Mouse (Mus musculus) CD4-positive, CD25-positive, alpha-beta regulatory T cell, adult 4 months (primary cell): ENCODE measurements around the gene Efcab2. TPM values are rescaled to one million over a fixed set of nuclear protein-coding genes. Genes with fewer than 3 reads are reported as not detected.
"Not testable (repeated sequence)": the region's sequence is repeated elsewhere in the genome, so short reads cannot be mapped to it uniquely, and the experiment has no call there.

Experiments used
- ATAC-seq: one replicate; pipeline ENCODE4 v1.8.0; 2017
- polyA plus RNA-seq, 2 experiments: library from polyadenylated mRNA; unstranded; fragments of 100-300 nt; shearing (Covaris generic); gene quantifications; one replicate each; pipeline ENCODE4 v1.2.1; 2017

The Efcab2 gene
- polyA plus RNA-seq, 2 experiments from 2014 or later: 3.7 to 8.2 TPM

DNA sequence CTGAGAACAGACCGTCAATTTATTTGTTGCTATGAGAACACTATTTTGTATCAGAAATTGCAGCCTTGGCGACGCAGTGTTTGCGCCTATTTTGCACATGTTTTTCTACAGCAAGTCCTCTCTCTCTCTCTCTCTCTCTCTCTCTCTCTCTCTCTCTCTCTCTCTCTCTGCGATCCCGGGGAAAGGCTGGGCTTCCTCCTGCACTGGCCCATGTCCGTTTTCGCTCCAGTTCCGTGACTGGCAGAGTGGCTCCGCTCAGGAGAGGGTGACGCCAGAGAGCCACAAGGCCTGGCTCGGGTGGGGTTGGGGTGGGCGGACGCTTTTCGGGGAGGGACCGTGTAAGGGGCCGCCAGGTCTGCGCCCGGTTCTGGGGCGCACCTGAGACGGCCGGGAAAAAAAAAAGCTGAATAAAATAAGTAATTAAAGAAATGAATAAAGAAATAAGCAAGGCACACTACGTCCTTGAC is 407 bp upstream of the Efcab2 start:
- ATAC-seq: peak; percentile 45

- peak; percentile 19 for ATAC-seq
Observed at GRCm38 (mm10) chr1:178406765-178407645, 1.1 kb downstream of the Efcab2 start.

GRCm38 (mm10) chr1:178407651-178408050 is 1.8 kb downstream of the Efcab2 start:
- ATAC-seq: no peak

- ATAC-seq: no peak
Observed at GRCm38 (mm10) chr1:178408901-178409361, 3.0 kb downstream of the Efcab2 start.

- not testable (repeated sequence) for ATAC-seq
Observed at GRCm38 (mm10) chr1:178413367-178413766, 7.5 kb downstream of the Efcab2 start.

GRCm38 (mm10) chr1:178419608-178420007 is 13.7 kb downstream of the Efcab2 start:
- no peak for ATAC-seq

DNA sequence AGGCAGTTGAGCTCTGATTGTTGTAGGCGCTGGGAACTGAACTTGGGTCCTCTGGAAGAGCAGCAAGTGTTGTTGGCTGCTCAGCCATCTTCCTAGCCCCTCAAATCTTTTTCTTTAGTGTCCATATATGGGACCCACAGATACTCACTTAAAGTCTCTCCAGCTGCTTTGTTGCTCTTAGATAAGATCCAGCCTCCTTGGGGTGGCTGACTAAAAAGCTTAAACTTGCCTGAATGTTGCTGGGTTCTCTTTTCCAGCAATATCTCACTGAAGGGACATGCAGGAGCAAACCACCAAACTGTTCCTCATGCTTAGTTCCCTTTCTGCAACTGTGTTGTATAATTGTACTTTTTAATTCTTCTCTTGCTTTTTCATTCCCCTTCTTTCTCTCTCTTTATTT is 17.8 kb downstream of the Efcab2 start:
- ATAC-seq: no peak

DNA sequence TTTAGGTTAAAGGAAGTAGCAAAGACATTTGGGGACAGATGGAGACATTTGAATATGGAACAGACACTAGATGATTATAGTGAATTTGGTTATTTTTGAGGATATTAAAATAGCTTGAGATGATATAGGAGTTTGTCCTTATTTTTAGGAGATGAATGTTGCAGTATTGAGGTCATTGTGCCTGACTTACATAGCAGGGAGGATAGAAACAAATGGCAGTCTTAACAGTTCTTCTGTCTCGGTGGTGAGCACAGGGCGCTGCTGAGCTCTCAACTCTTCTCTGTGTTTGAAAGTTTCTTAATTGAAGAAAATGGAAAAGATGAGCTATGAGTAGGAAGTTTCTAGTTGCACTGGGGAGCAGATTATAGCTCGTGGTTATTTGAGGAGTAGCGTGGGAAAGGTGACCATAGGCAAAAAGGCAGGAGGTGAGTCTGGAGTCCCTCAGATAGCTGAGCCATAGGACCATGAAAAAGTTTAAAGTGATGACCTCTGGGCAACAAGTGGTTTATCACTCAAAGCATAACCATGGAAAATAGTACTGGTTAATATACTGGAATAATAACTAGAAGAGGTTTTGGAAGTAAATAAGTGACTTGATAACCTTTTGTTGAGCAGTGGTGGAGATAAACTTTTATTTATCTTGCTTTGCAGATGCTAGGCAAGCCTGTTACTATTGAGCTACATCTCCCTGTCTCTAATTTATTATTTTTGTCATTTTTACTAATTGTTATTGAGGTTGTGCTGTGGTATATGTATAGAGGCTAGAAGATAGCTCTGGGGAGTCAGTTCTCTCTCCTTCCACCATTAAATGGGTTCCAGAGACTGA is 25.9 kb downstream of the Efcab2 start:
- no peak for ATAC-seq

DNA sequence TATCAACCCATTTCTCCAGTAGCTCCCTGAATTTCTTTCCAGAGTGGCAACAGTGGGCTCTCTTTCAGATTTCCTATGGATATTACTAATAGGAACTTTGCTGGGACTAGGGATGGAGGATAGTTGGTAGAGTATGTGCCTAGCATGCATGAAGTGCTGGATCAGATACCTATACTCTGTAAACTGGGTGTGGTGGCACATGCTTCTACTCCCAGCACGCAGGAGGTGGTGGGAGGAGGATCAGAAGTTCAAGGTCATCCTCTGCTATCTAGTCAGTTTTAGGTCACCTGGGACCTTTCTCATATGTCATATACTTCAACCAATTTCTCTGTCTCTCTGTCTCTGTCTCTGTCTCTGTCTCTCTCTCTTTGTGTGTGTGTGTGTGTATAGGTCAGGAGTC is 27.7 kb downstream of the Efcab2 start:
- ATAC-seq: no peak

GRCm38 (mm10) chr1:178444407-178444806 is 38.5 kb downstream of the Efcab2 start:
- ATAC-seq: no peak

- ATAC-seq: no peak
Observed at GRCm38 (mm10) chr1:178447036-178447435, 41.2 kb downstream of the Efcab2 start.

DNA sequence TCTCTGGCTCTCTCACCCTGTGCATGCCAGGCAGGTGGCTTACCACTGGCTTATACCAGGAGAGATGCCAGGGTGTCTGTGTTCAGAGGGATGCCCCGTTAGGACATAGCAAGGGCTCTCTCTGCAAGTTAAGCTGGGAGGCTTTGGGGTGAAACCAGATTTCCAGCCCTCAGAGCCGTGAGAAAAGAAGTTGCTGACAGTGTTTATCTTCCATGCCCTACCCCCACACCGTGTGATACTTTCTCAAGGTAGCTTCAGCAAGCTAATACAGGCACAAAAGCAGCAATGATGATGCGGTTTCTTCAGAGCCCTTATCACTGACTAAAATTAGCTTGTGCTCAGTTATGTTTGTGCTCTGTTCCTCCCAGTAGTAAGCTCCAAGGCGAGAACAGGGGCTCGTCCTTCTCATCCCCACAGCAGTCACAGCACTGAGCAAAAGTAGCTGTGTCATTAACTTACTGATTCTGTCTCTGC is 42.4 kb downstream of the Efcab2 start:
- no peak for ATAC-seq

GRCm38 (mm10) chr1:178449172-178449571 is 43.3 kb downstream of the Efcab2 start:
- ATAC-seq: peak; percentile 88

GRCm38 (mm10) chr1:178449933-178450332 is 44.0 kb downstream of the Efcab2 start:
- ATAC-seq: no peak

DNA sequence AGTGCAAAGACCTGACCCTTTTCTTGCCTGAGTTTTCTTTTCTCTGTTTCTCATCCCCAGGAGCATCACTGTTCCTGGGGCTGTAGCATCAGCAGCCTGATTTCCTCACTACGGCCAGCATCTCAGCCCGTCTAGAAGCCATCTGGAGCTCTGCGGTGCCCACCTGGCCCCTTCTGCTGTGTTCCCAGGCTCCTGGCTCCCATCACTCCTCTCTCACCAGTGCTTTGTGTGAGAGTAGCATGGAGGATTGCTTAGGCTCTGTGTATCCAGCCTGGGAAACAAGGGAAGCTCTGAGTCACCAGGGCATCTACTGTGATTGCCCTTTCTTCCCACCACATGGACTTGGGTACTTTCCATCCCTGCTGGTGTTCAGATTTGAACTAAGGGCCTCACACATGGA is 48.2 kb downstream of the Efcab2 start:
- ATAC-seq: no peak

DNA sequence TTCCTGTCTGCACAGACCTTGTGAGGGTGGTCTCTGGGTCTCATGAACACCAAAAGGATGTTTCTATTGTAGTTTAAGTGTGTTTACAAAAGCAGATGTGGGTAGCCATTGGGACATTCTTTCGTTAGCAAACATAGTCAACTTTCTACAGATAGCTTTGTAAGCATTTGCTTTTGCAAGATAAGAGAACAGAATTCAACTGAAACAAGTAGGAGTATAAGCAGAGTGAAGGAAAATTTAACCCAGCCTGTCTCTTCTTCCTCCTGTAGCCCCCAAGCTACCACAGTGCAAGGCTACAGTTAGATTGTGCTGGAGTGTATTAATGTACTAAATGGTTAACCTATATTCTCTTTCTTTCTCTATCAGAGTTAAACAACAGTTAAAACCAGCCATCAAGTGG is 49.2 kb downstream of the Efcab2 start:
- ATAC-seq: no peak

DNA sequence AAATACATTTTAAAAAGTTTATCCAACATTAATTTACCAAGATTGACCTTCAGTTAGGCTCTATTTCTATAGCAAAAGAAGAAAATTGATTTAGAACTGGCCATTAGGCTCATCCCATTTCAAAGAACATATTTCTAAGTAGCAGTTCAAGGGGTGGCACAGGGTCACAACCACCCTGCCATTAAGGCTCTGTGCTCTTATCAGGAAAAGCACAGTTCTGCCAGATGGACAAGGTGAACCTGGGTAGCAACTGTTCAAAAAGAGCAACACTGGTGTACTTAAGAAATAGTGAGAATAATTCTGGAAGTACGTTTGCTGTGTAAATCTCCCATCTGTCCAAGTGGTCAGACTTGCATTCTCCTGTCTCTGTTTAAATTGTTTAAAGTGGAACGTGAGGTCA is 52.1 kb downstream of the Efcab2 start:
- no peak for ATAC-seq

DNA sequence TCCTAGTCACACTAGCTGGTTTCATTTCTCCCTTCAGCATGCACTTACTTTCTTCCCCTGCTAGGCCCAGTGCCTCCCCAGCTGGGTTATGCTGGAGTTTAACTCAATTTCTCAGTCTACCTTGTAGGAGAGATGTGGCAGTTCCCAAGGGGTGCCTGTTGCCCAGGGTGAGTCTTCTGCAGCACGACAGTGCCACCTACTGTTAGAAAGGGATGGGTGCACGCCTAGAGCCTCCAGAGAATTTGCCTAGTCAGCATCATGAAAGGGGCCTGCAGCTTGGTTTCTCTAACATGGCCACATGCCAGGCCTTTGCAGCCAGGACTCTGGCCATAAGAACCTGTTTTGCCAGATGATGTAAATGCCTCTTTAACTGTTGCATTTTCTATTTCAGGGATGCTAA is 57.8 kb downstream of the Efcab2 start:
- peak; percentile 98 for ATAC-seq

GRCm38 (mm10) chr1:178464140-178464539 is 58.3 kb downstream of the Efcab2 start:
- ATAC-seq: no peak

GRCm38 (mm10) chr1:178467594-178467993 is 61.7 kb downstream of the Efcab2 start:
- no peak for ATAC-seq

DNA sequence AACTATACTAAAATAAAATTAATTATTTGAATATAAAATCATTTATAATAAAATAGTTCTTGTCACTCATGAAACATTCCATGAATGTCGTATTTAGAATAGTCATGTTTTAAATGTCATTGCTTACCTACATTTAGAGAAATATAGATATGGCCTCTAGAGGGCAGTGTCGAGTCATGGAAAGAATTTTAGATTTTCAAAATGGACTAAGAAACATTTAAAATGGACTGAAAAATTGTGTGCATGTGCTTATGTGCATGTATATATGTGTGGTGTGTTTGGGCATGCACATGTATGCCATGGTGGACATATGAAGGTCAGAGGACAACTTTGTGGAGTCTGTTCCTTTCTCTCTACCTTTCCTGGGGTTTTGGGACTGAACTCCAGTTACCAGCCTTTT is 62.4 kb downstream of the Efcab2 start:
- peak; percentile 37 for ATAC-seq

DNA sequence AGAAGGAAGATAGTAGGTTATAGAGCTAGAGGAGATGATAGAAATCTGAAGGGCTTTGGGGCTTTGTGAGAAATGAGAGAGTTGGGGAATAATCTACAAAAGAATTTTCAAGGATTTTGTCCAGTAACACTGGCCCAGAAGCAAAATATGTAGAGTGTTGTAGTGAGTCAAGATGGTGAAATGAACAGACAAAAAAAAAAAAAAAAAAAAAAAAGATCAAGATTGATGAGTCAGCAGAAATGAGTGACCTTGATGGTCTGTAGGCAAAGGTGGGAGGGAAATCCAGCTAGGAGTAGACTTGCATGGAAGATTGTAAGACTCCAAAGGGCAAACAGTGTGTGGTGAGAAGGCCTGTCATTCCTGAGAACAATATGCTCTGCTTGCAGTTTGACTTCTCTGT is 78.0 kb downstream of the Efcab2 start:
- no peak for ATAC-seq

DNA sequence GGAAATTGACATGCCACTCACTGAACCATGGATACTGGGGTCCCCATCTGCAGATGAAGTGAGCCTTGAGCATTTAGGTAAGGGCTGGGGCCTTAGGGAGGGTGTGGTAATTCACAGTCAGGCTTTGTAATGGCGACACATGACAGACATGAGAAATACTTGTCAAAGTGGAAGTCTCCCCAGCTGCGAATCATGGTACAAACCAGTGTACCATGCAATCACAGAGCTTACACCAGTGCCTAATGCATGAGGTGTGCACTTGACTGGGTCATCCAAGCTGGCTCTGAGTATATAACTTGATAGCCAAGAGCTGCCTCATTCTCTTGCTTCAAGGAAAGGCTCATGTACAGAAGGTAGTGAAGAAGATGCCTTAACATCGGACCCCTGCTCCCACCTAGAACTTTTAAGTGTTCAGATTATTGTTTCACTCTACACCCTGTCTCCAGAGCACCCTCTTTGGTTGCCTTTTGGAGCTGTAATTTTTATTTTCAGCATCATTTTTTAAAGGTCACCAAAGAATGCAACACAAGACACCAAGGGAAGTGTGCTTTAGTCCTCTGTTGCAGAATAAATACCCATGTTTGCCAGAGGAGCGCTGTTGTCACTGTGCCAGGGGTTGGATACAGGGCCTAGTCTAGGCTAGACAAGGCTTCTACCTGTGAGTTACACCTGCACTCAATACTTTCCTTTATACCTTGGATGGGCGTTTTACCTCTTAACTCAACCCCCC is 79.4 kb downstream of the Efcab2 start:
- no peak for ATAC-seq
